Mouse (Mus musculus) MEL (cell line): ENCODE measurements around the gene Gm20388. TPM values are rescaled to one million over a fixed set of nuclear protein-coding genes. Genes with fewer than 3 reads are reported as not detected.
A peak's percentile ranks its signal among the peaks of the same experiment; 100 is the strongest.

Experiments
- DNase-seq: peaks from one replicate; pipeline ENCODE4 v3.0.0; 2011; ENCODE audit warnings: low read depth, low spot score
- H3K27ac ChIP-seq: 2 replicates; pipeline ENCODE4 v1.5.1; 2012; ENCODE audit warnings: low read depth, mild to moderate bottlenecking, control low read depth, low read length, moderate library complexity; ENCODE audit not compliant: control insufficient read depth
- H3K27me3 ChIP-seq, 2 experiments: fragments of 150-350 bp in 1 of 2; sonication (generic) in 1 of 2; 2 replicates each; pipeline ENCODE4 v1.6.1; 2012; ENCODE audit warnings: low read length in 2 of 2, mild to moderate bottlenecking in 2 of 2, improper control_type of control experiment in 1 of 2, moderate library complexity in 1 of 2; ENCODE audit not compliant: insufficient read depth in 2 of 2, control insufficient read depth in 1 of 2
- H3K36me3 ChIP-seq, 2 experiments: 2 replicates each; pipeline ENCODE4 v1.6.1; 2012 to 2014; ENCODE audit warnings: low read length in 2 of 2, improper control_type of control experiment in 1 of 2, inconsistent platforms in 1 of 2, mild to moderate bottlenecking in 1 of 2; ENCODE audit not compliant: insufficient read depth in 2 of 2, control insufficient read depth in 1 of 2
- H3K4me1 ChIP-seq, 2 experiments: fragments of 150-350 bp in 1 of 2; sonication (generic) in 1 of 2; 2 replicates each; pipeline ENCODE4 v1.6.1; 2012; ENCODE audit warnings: low read length in 2 of 2, improper control_type of control experiment in 1 of 2, mild to moderate bottlenecking in 1 of 2; ENCODE audit not compliant: insufficient read depth in 2 of 2, control insufficient read depth in 1 of 2
- H3K4me3 ChIP-seq, 2 experiments: fragments of 150-350 bp in 1 of 2; sonication (generic) in 1 of 2; 2 replicates each; pipeline ENCODE4 v1.5.1; 2012; ENCODE audit warnings: low read depth in 2 of 2, low read length in 2 of 2, mild to moderate bottlenecking in 2 of 2, moderate library complexity in 2 of 2, control low read depth in 1 of 2, improper control_type of control experiment in 1 of 2; ENCODE audit not compliant: control insufficient read depth in 1 of 2, insufficient read depth in 1 of 2
- H3K79me2 ChIP-seq: 2 replicates; pipeline ENCODE4 v1.6.1; 2012; ENCODE audit warnings: mild to moderate bottlenecking, low read length, moderate library complexity; ENCODE audit not compliant: control insufficient read depth, poor library complexity, insufficient read depth
- H3K9ac ChIP-seq: 2 replicates; pipeline ENCODE4 v1.6.1; 2012; ENCODE audit warnings: low read depth, mild to moderate bottlenecking, control low read depth, low read length, moderate library complexity; ENCODE audit not compliant: control insufficient read depth, poor library complexity, severe bottlenecking
- H3K9me3 ChIP-seq: fragments of 150-350 bp; sonication (generic); replicated peaks from 2 replicates; pipeline ENCODE4 v1.6.1; 2012; ENCODE audit warnings: mild to moderate bottlenecking, low read length, improper control_type of control experiment, moderate library complexity; ENCODE audit not compliant: insufficient read depth
- E2F4 ChIP-seq: IDR thresholded peaks from 2 replicates; pipeline ENCODE4 v1.6.1; 2011; ENCODE audit warnings: low read depth, low read length, improper control_type of control experiment, borderline replicate concordance
- ETS1 ChIP-seq: IDR thresholded peaks from 2 replicates; pipeline ENCODE4 v1.6.1; 2012; ENCODE audit warnings: low read depth, mild to moderate bottlenecking, inconsistent platforms, low read length, improper control_type of control experiment, moderate library complexity
- GABPA ChIP-seq: IDR thresholded peaks from 2 replicates; pipeline ENCODE4 v1.6.1; 2012; ENCODE audit warnings: low read depth, mild to moderate bottlenecking, inconsistent platforms, low read length, improper control_type of control experiment, moderate library complexity
- GATA1 ChIP-seq: IDR thresholded peaks from 2 replicates; pipeline ENCODE4 v1.6.1; 2011; ENCODE audit warnings: low read depth, low read length, improper control_type of control experiment
- KAT2A ChIP-seq: conservative IDR thresholded peaks from 2 replicates; pipeline ENCODE4 v1.6.1; 2012; ENCODE audit warnings: low read depth, low read length, improper control_type of control experiment, inconsistent platforms
- MAFK ChIP-seq: IDR thresholded peaks from 2 replicates; pipeline ENCODE4 v1.6.1; 2011; ENCODE audit warnings: low read depth, mild to moderate bottlenecking, low read length, improper control_type of control experiment, borderline replicate concordance
- MAX ChIP-seq: IDR thresholded peaks from 2 replicates; pipeline ENCODE4 v1.6.1; 2011; ENCODE audit warnings: low read length, improper control_type of control experiment
- MEF2A ChIP-seq: IDR thresholded peaks from 2 replicates; pipeline ENCODE4 v1.6.1; 2014; ENCODE audit warnings: low read depth, mild to moderate bottlenecking, inconsistent platforms, low read length, improper control_type of control experiment; ENCODE audit not compliant: poor library complexity, insufficient replicate concordance, severe bottlenecking; ENCODE audit errors: extremely low read depth
- MXI1 ChIP-seq: IDR thresholded peaks from 2 replicates; pipeline ENCODE4 v1.6.1; 2011; ENCODE audit warnings: mild to moderate bottlenecking, low read depth, low read length, improper control_type of control experiment
- MYC ChIP-seq: IDR thresholded peaks from 2 replicates; pipeline ENCODE4 v1.6.1; 2011; ENCODE audit warnings: low read depth, mild to moderate bottlenecking, low read length, improper control_type of control experiment, moderate library complexity
- NELFE ChIP-seq: IDR thresholded peaks from 2 replicates; pipeline ENCODE4 v1.6.1; 2011; ENCODE audit warnings: low read depth, low read length, improper control_type of control experiment
- POLR2A ChIP-seq, 2 experiments: IDR thresholded peaks; 2 replicates each; pipeline ENCODE4 v1.6.1; 2011 to 2012; ENCODE audit warnings: low read length in 2 of 2, mild to moderate bottlenecking in 2 of 2, control low read depth in 1 of 2, improper control_type of control experiment in 1 of 2, low read depth in 1 of 2, moderate library complexity in 1 of 2; ENCODE audit not compliant: control insufficient read depth in 1 of 2, insufficient read depth in 1 of 2, poor library complexity in 1 of 2
- POLR2AphosphoS5 ChIP-seq: IDR thresholded peaks from 2 replicates; pipeline ENCODE4 v1.6.1; 2012; ENCODE audit warnings: low read depth, borderline replicate concordance, mild to moderate bottlenecking, inconsistent platforms, low read length, moderate library complexity, mixed read lengths
- SIN3A ChIP-seq: IDR thresholded peaks from 2 replicates; pipeline ENCODE4 v1.6.1; 2012; ENCODE audit warnings: low read length, improper control_type of control experiment, inconsistent platforms
- SMC3 ChIP-seq: IDR thresholded peaks from 2 replicates; pipeline ENCODE4 v1.6.1; 2011; ENCODE audit warnings: low read depth, low read length, improper control_type of control experiment
- UBTF ChIP-seq: IDR thresholded peaks from 2 replicates; pipeline ENCODE4 v1.6.1; 2012; ENCODE audit warnings: low read depth, mild to moderate bottlenecking, inconsistent platforms, low read length, improper control_type of control experiment, moderate library complexity, borderline replicate concordance; ENCODE audit not compliant: insufficient read depth
- USF2 ChIP-seq, 2 experiments: IDR thresholded peaks; 2 replicates each; pipeline ENCODE4 v1.6.1; 2011 to 2012; ENCODE audit warnings: improper control_type of control experiment in 2 of 2, low read length in 2 of 2, borderline replicate concordance in 1 of 2, inconsistent platforms in 1 of 2, low read depth in 1 of 2, mild to moderate bottlenecking in 1 of 2; ENCODE audit not compliant: insufficient read depth in 1 of 2
- ZC3H11A ChIP-seq: IDR thresholded peaks from 2 replicates; pipeline ENCODE4 v1.6.1; 2012; ENCODE audit warnings: low read depth, mild to moderate bottlenecking, inconsistent platforms, low read length, improper control_type of control experiment
- ZKSCAN1 ChIP-seq: IDR thresholded peaks from 2 replicates; pipeline ENCODE4 v1.6.1; 2012; ENCODE audit warnings: low read depth, mild to moderate bottlenecking, inconsistent platforms, low read length, improper control_type of control experiment, moderate library complexity
- ZMIZ1 ChIP-seq: IDR thresholded peaks from 2 replicates; pipeline ENCODE4 v1.6.1; 2012; ENCODE audit warnings: low read depth, mild to moderate bottlenecking, inconsistent platforms, low read length, improper control_type of control experiment, moderate library complexity
- polyA plus RNA-seq, 2 experiments: library from polyadenylated mRNA; stranded (reverse) in 1 of 2; unstranded in 1 of 2; fragments of >175 nt in 1 of 2; fragments of >200 nt in 1 of 2; gene quantifications; 2 replicates each; pipeline versions ENCODE4 v1.2.1 to v1.2.4; 2012; ENCODE audit warnings: low replicate concordance in 2 of 2, low read depth in 1 of 2; ENCODE audit not compliant: insufficient read length in 2 of 2, insufficient read depth in 1 of 2, missing spikeins in 1 of 2
- total RNA-seq: library from RNA; depleted of rRNA; stranded (reverse); fragments of 300-350 nt; gene quantifications from 2 replicates; pipeline ENCODE4 v1.2.3, GENCODE M21; 2012

Gm20388 gene
- total and polyA plus RNA-seq, 3 experiments, result 11.1 to 17.8 TPM; not detected in 1

- Histone ChIP-seq H3K27ac (peak overlapping the region; percentile 97), H3K27me3 (no peaks in the 10 kb centered on the region), H3K4me3 (no peak overlapping the region; a peak in 2 of 4 replicates), H3K36me3 (peaks cover 0 to 41% of the 10 kb centered on the region in 2 experiments; a peak in 2 of 4 replicates), H3K9ac (peak overlapping the region; percentile 69), H3K79me2 (no peaks in the 10 kb centered on the region; the same call in 1 of the 2 replicates), H3K4me1 (peaks cover 14 to 56% of the 10 kb centered on the region in 2 experiments), H3K9me3 (no peaks in the 10 kb centered on the region)
- TF ChIP-seq ZKSCAN1, result no peak
- TF ChIP-seq SMC3, result no peak
- TF ChIP-seq GABPA, result no peak
- no peak for TF ChIP-seq POLR2AphosphoS5
- no peak for TF ChIP-seq E2F4
- TF ChIP-seq POLR2A (IDR thresholded peaks at IDR 0.05; ENCODE audit: control insufficient read depth in 1 of 2, insufficient read depth in 1 of 2, low read depth in 1 of 2, low read length in 2 of 2, poor library complexity in 1 of 2), result 0 out of 4 replicates have a peak, but pooled peaks of 1 of the 2 experiments have one; percentile 14
- TF ChIP-seq UBTF, result no peak
- 0 out of 2 replicates have a peak, but pooled peaks have one; percentile 32 for TF ChIP-seq MYC
- TF ChIP-seq SIN3A, result no peak
- no peak for DNase-seq
Observed at GRCm38 (mm10) chr8:122713157-122713518, 2802.5 kb downstream of the Gm20388 start.

GRCm38 (mm10) chr8:122716566-122716965 is 2805.9 kb downstream of the Gm20388 start:
- H3K27me3 ChIP-seq, result no peaks in the 10 kb centered on the region
- H3K9me3 ChIP-seq, result no peaks in the 10 kb centered on the region
- peaks cover 0 to 55% of the 10 kb centered on the region in 2 experiments; a peak in 2 of 4 replicates for H3K36me3 ChIP-seq
- no peak for DNase-seq
- no peak overlapping the region for H3K4me3 ChIP-seq
- no peak overlapping the region for H3K27ac ChIP-seq
- TF ChIP-seq ZKSCAN1 (no peak), ETS1 (no peak), MAFK (no peak), USF2 (IDR thresholded peaks at IDR 0.05; ENCODE audit: borderline replicate concordance in 1 of 2, insufficient read depth in 1 of 2, low read depth in 1 of 2, low read length in 2 of 2) (no peak), MXI1 (no peak), SMC3 (no peak), KAT2A (no peak), ZMIZ1 (no peak), ZC3H11A (no peak), GATA1 (no peak), E2F4 (no peak), SIN3A (no peak), UBTF (no peak), MEF2A (no peak), MAX (no peak), NELFE (no peak)
- no peaks in the 10 kb centered on the region; the same call in 1 of the 2 replicates for H3K79me2 ChIP-seq
- H3K9ac ChIP-seq, result no peak overlapping the region
- H3K4me1 ChIP-seq, result peaks cover 30 to 62% of the 10 kb centered on the region in 2 experiments
